Mouse (Mus musculus) heart, embryonic 13.5 days (tissue): Measurements from ENCODE around the gene Nenf. TPM values are rescaled to one million over a fixed set of nuclear protein-coding genes. Genes with fewer than 3 reads are reported as not detected.

Experiments used
- ATAC-seq: fragments of 200-750 bp; cut with Nextera tagmentation; 2 replicates; pipeline ENCODE4 v1.8.0; 2017; ENCODE audit warnings: moderate TSS enrichment; ENCODE audit not compliant: insufficient number of reproducible peaks, low FRiP score, low TSS enrichment; ENCODE audit errors: extremely low read depth
- H3K27ac ChIP-seq: fragments of 300-500 bp; sonication (generic); replicated peaks from 2 replicates; pipeline ENCODE4 v1.5.1; 2015; ENCODE audit warnings: moderate library complexity, mild to moderate bottlenecking, inconsistent platforms
- H3K27me3 ChIP-seq: fragments of 300-500 bp; sonication (generic); replicated peaks from 2 replicates; pipeline ENCODE4 v1.6.1; 2015; ENCODE audit warnings: mild to moderate bottlenecking, inconsistent platforms
- H3K36me3 ChIP-seq: fragments of 300-500 bp; sonication (generic); 2 replicates; pipeline ENCODE4 v1.6.1; 2015; ENCODE audit warnings: mild to moderate bottlenecking, inconsistent platforms
- H3K4me1 ChIP-seq: fragments of 300-500 bp; sonication (generic); 2 replicates; pipeline ENCODE4 v1.6.1; 2015; ENCODE audit warnings: inconsistent platforms
- H3K4me2 ChIP-seq: fragments of 300-500 bp; sonication (generic); 2 replicates; pipeline ENCODE4 v1.6.1; 2015; ENCODE audit warnings: inconsistent platforms, mild to moderate bottlenecking, moderate library complexity
- H3K4me3 ChIP-seq: fragments of 300-500 bp; sonication (generic); 2 replicates; pipeline ENCODE4 v1.5.1; 2015; ENCODE audit warnings: moderate library complexity, mild to moderate bottlenecking, inconsistent platforms
- H3K9ac ChIP-seq: fragments of 300-500 bp; sonication (generic); 2 replicates; pipeline ENCODE4 v1.6.1; 2015; ENCODE audit warnings: inconsistent platforms, mild to moderate bottlenecking, moderate library complexity
- H3K9me3 ChIP-seq: fragments of 300-500 bp; sonication (generic); 2 replicates; pipeline ENCODE4 v1.6.1; 2016; ENCODE audit warnings: inconsistent platforms
- WGBS: fragments of 180-500 bp; shearing (Covaris S2); methylation state at CpG from one replicate; pipeline ENCODE4 v1.1.7; 2015; ENCODE audit warnings: mixed read lengths; 5-methylcytosine and 5-hydroxymethylcytosine counted together
- polyA plus RNA-seq: library from polyadenylated mRNA; unstranded; fragments of >200 nt; fragmentation: Nextera tagmentation; extraction: Ambion mirVana; gene quantifications from 2 replicates; pipeline ENCODE4 v1.2.1, GENCODE M21; 2015

Gene Nenf
- polyA plus RNA-seq, 1 experiment from 2014 or later: 98.9 TPM

GRCm38 (mm10) chr1:191318686-191319085 lies 692 bp upstream of the Nenf start:
- Histone ChIP-seq H3K4me1 (peaks cover 24% of the 10 kb centered on the region), H3K27me3 (no peaks in the 10 kb centered on the region), H3K9me3 (no peaks in the 10 kb centered on the region), H3K36me3 (no peaks in the 10 kb centered on the region), H3K4me2 (no peak overlapping the region), H3K9ac (0 out of 2 replicates have a peak overlapping the region, but pooled peaks have one; percentile 17), H3K27ac (peak overlapping the region; percentile 64), H3K4me3 (no peak overlapping the region)
- no peak for ATAC-seq
- 24% methylated on average over 5 of the region's 5 CpGs for WGBS

GRCm38 (mm10) chr1:191316818-191317217 lies 1.2 kb downstream of the Nenf start:
- H3K4me2 ChIP-seq: peak overlapping the region; percentile 81
- WGBS: 87% methylated on average over 8 of the region's 8 CpGs
- no peaks in the 10 kb centered on the region for H3K9me3 ChIP-seq
- no peaks in the 10 kb centered on the region for H3K36me3 ChIP-seq
- H3K4me1 ChIP-seq: peaks cover 30% of the 10 kb centered on the region
- no peaks in the 10 kb centered on the region for H3K27me3 ChIP-seq
- peak overlapping the region; percentile 79; the same call in 1 of the 2 replicates for H3K4me3 ChIP-seq
- ATAC-seq: no peak
- no peak overlapping the region for H3K9ac ChIP-seq
- H3K27ac ChIP-seq: no peak overlapping the region

- Histone ChIP-seq H3K4me2 (no peak overlapping the region), H3K4me3 (no peak overlapping the region), H3K9me3 (no peaks in the 10 kb centered on the region), H3K9ac (no peak overlapping the region), H3K4me1 (peaks cover 25% of the 10 kb centered on the region), H3K27ac (no peak overlapping the region), H3K36me3 (0 out of 2 replicates have a peak, but pooled peaks cover 8% of the 10 kb centered on the region), H3K27me3 (no peaks in the 10 kb centered on the region)
- no peak for ATAC-seq
- WGBS: 65% methylated on average over 4 of the region's 4 CpGs
Measured at GRCm38 (mm10) chr1:191313926-191314325, 4.1 kb downstream of the Nenf start.

- Histone ChIP-seq H3K4me2 (peak overlapping the region; percentile 67), H3K9me3 (no peaks in the 10 kb centered on the region), H3K9ac (peak overlapping the region; percentile 76), H3K36me3 (peaks cover 10% of the 10 kb centered on the region), H3K4me3 (peak overlapping the region; percentile 57), H3K4me1 (peaks cover 19% of the 10 kb centered on the region), H3K27ac (peak overlapping the region; percentile 72), H3K27me3 (no peaks in the 10 kb centered on the region)
- WGBS: 72% methylated on average over 6 of the region's 6 CpGs
- no peak for ATAC-seq
Measured at GRCm38 (mm10) chr1:191313158-191313557, 4.8 kb downstream of the Nenf start.

- H3K27ac ChIP-seq: peak overlapping the region; percentile 72
- peak; percentile 84; the same call in 1 of the 2 replicates for ATAC-seq
- peak overlapping the region; percentile 76 for H3K9ac ChIP-seq
- H3K27me3 ChIP-seq: no peaks in the 10 kb centered on the region
- no peaks in the 10 kb centered on the region for H3K9me3 ChIP-seq
- H3K4me3 ChIP-seq: peak overlapping the region; percentile 57
- H3K36me3 ChIP-seq: peaks cover 17% of the 10 kb centered on the region
- WGBS: under 1% methylated on average over 14 of the region's 14 CpGs
- H3K4me2 ChIP-seq: peak overlapping the region; percentile 67
- peaks cover 17% of the 10 kb centered on the region for H3K4me1 ChIP-seq
Measured at GRCm38 (mm10) chr1:191312513-191312941, 5.5 kb downstream of the Nenf start.

GRCm38 (mm10) chr1:191311296-191311898 lies 6.6 kb downstream of the Nenf start:
- H3K4me1 ChIP-seq: peaks cover 8% of the 10 kb centered on the region
- H3K36me3 ChIP-seq: peaks cover 25% of the 10 kb centered on the region
- no peak overlapping the region for H3K4me3 ChIP-seq
- WGBS: 51% methylated on average over 4 of the region's 4 CpGs
- no peaks in the 10 kb centered on the region for H3K9me3 ChIP-seq
- no peak for ATAC-seq
- H3K27ac ChIP-seq: no peak overlapping the region
- no peak overlapping the region for H3K9ac ChIP-seq
- H3K27me3 ChIP-seq: no peaks in the 10 kb centered on the region
- no peak overlapping the region for H3K4me2 ChIP-seq

- no peak for ATAC-seq
- 77% methylated on average over 9 of the region's 9 CpGs for WGBS
- H3K4me1 ChIP-seq: peaks cover under 1% of the 10 kb centered on the region; the same call in 1 of the 2 replicates
- H3K27ac ChIP-seq: no peak overlapping the region
- no peaks in the 10 kb centered on the region for H3K27me3 ChIP-seq
- H3K4me2 ChIP-seq: no peak overlapping the region
- no peaks in the 10 kb centered on the region for H3K9me3 ChIP-seq
- no peak overlapping the region for H3K4me3 ChIP-seq
- no peak overlapping the region for H3K9ac ChIP-seq
- H3K36me3 ChIP-seq: peaks cover 28% of the 10 kb centered on the region
Measured at GRCm38 (mm10) chr1:191307766-191308455, 10.1 kb downstream of the Nenf start.

GRCm38 (mm10) chr1:191306316-191306715 lies 11.7 kb downstream of the Nenf start:
- Histone ChIP-seq H3K9me3 (no peaks in the 10 kb centered on the region), H3K27ac (no peak overlapping the region), H3K9ac (no peak overlapping the region), H3K4me2 (no peak overlapping the region), H3K4me1 (peaks cover 5% of the 10 kb centered on the region), H3K36me3 (peaks cover 28% of the 10 kb centered on the region), H3K27me3 (no peaks in the 10 kb centered on the region), H3K4me3 (no peak overlapping the region)
- 78% methylated on average over 9 of the region's 9 CpGs for WGBS
- no peak for ATAC-seq

- H3K9ac ChIP-seq: no peak overlapping the region
- no peak overlapping the region for H3K4me3 ChIP-seq
- no peaks in the 10 kb centered on the region for H3K27me3 ChIP-seq
- peaks cover 28% of the 10 kb centered on the region for H3K36me3 ChIP-seq
- ATAC-seq: no peak
- no peak overlapping the region for H3K27ac ChIP-seq
- 75% methylated on average over 7 of the region's 7 CpGs for WGBS
- H3K4me1 ChIP-seq: peaks cover 5% of the 10 kb centered on the region
- H3K9me3 ChIP-seq: no peaks in the 10 kb centered on the region
- no peak overlapping the region for H3K4me2 ChIP-seq
Measured at GRCm38 (mm10) chr1:191305610-191306009, 12.4 kb downstream of the Nenf start.

GRCm38 (mm10) chr1:191304216-191304615 lies 13.8 kb downstream of the Nenf start:
- no peak for ATAC-seq
- Histone ChIP-seq H3K4me1 (peaks cover 15% of the 10 kb centered on the region), H3K27ac (no peak overlapping the region), H3K4me3 (no peak overlapping the region), H3K27me3 (no peaks in the 10 kb centered on the region), H3K36me3 (peaks cover 20% of the 10 kb centered on the region), H3K9ac (no peak overlapping the region), H3K4me2 (no peak overlapping the region), H3K9me3 (no peaks in the 10 kb centered on the region)
- WGBS: 52% methylated on average over 6 of the region's 6 CpGs

GRCm38 (mm10) chr1:191303736-191304135 lies 14.3 kb downstream of the Nenf start:
- WGBS: 62% methylated on average over 3 of the region's 3 CpGs
- Histone ChIP-seq H3K27ac (no peak overlapping the region), H3K4me3 (no peak overlapping the region), H3K36me3 (peaks cover 20% of the 10 kb centered on the region), H3K4me1 (peaks cover 20% of the 10 kb centered on the region), H3K4me2 (no peak overlapping the region), H3K9me3 (no peaks in the 10 kb centered on the region), H3K9ac (no peak overlapping the region), H3K27me3 (no peaks in the 10 kb centered on the region)
- ATAC-seq: no peak
